Mouse (Mus musculus) megakaryocyte, embryonic 14.5 days (primary cell): ENCODE measurements around the gene Gm20388.

ENCODE experiments used
- FLI1 ChIP-seq: IDR thresholded peaks from 2 replicates; pipeline ENCODE4 v1.6.1; 2012; ENCODE audit warnings: low read length, inconsistent platforms, mixed read lengths
- GATA1 ChIP-seq: IDR thresholded peaks from 3 replicates; pipeline ENCODE4 v1.6.1; 2012; ENCODE audit warnings: mixed read lengths, low read length, inconsistent platforms, borderline replicate concordance

DNA sequence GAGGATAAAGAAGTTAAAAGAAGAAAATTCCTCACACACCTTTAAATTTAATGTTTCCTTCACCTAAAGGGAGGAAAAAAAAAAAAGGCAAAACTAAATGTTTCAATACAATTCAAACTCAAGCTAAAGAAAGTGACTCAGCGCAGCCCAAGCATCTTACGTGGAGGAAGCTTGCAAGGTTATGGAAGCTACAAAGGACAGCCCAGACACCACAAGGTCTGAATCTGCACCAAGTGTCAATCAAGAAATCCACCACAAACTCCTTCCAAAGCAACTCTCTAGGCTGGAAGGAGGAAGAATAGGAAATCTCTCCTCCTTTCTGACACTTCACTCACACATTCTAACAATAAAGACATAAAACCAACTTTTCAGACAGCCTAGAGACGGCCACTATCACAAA is 3068.8 kb downstream of the Gm20388 start:
- TF ChIP-seq GATA1, result no peak
- no peak for TF ChIP-seq FLI1
